ENCODE assay signal across 12 mouse cellular contexts in genomic region chr10:26570468-26570867, GRCm38 (mm10).
"Had no signal": no experiment of that assay in that cellular context is flagged by ENCODE, and none has a peak within 500 bp of the region (broad histone marks: within the 10 kb centered on the region; RNA-seq: fewer than 3 reads in every experiment).

No protein-coding gene starts in this region.

- H3K4me2 ChIP-seq: liver, embryonic 12.5 days; lung, embryonic 14.5 days; midbrain, embryonic 12.5 days; stomach, embryonic 15.5 days had no signal

- H3K36me3 ChIP-seq: liver, embryonic 12.5 days; midbrain, embryonic 12.5 days; stomach, embryonic 15.5 days had no signal

- DNase-seq: kidney, adult 18-20 months; kidney, postnatal 10 days; lung, embryonic 14.5 days; lung, postnatal 10 days; lung, postnatal 4 days; right cerebral cortex, postnatal 14 days; thymus, adult 2 months had no signal

- H3K9me3 ChIP-seq: liver, embryonic 12.5 days; megakaryocyte, embryonic 14.5 days; midbrain, embryonic 12.5 days; stomach, embryonic 15.5 days had no signal

- H3K27ac ChIP-seq: liver, embryonic 12.5 days; midbrain, embryonic 12.5 days; stomach, embryonic 15.5 days had no signal

- H3K9ac ChIP-seq: liver, embryonic 12.5 days; lung, embryonic 14.5 days; midbrain, embryonic 12.5 days; stomach, embryonic 15.5 days had no signal

- H3K4me3 ChIP-seq: liver, embryonic 12.5 days; megakaryocyte, embryonic 14.5 days; midbrain, embryonic 12.5 days; stomach, embryonic 15.5 days had no signal

- ATAC-seq: liver, embryonic 12.5 days; midbrain, embryonic 16.5 days had no signal

- H3K4me1 ChIP-seq: liver, embryonic 12.5 days; megakaryocyte, embryonic 14.5 days; midbrain, embryonic 12.5 days; stomach, embryonic 15.5 days had no signal

- H3K27me3 ChIP-seq: liver, embryonic 12.5 days; megakaryocyte, embryonic 14.5 days; midbrain, embryonic 12.5 days; stomach, embryonic 15.5 days had no signal
